Mouse (Mus musculus): ENCODE measurements around the gene Cyp4a32.
"Not testable (repeated sequence)": the region's sequence is repeated elsewhere in the genome, so short reads cannot be mapped to it uniquely, and the experiment has no call there.

Gene Cyp4a32

GRCm38 (mm10) chr4:115600611-115601010 lies at the start of gene Cyp4a32:
Gene Cyp4a32 (plus strand): TSS chr4:115600969.
- DNase-seq (ENCODE audit: extremely low read depth, low read depth, low spot score) = not testable (repeated sequence)

GRCm38 (mm10) chr4:115552726-115553125 lies 48.0 kb upstream of the Cyp4a32 start:
- no peak for DNase-seq (ENCODE audit: extremely low read depth, low read depth, low spot score)

DNA sequence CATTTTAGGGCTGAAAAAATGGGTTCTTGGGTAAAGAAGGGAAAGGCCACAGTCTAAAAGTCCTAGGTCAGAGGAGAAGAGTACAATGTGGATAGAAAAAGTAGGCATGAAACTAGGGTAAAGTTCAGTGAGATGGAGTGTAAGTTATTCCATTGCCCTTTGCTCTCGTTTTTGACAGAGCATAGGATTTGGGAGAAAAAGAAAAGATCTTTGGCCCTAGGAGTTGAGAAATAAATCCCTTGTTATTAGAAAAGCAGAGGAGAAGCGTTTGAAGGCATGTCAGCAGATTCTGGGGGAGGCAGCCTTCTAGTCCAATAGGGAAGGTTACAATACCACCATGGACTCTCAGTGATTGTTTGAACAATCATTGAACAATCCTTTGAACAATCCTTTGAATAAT lies 45.3 kb upstream of the Cyp4a32 start:
- no peak for DNase-seq (ENCODE audit: extremely low read depth, low read depth, low spot score)

- no peak for DNase-seq (ENCODE audit: extremely low read depth, low read depth, low spot score)
These were observed 42.8 kb upstream of the Cyp4a32 start for GRCm38 (mm10) chr4:115557861-115558561.

- DNase-seq (ENCODE audit: extremely low read depth, low read depth, low spot score) = not testable (repeated sequence)
These were observed 39.5 kb upstream of the Cyp4a32 start for GRCm38 (mm10) chr4:115561236-115561635.

GRCm38 (mm10) chr4:115563401-115563800 lies 37.4 kb upstream of the Cyp4a32 start, which contains the start of gene Cyp4a31:
Gene Cyp4a31 (plus strand): TSS chr4:115563649.
- DNase-seq (ENCODE audit: extremely low read depth, low read depth, low spot score) = no peak

- DNase-seq (ENCODE audit: extremely low read depth, low read depth, low spot score) = not testable (repeated sequence)
These were observed 36.1 kb upstream of the Cyp4a32 start for GRCm38 (mm10) chr4:115564469-115565225.

- no peak for DNase-seq (ENCODE audit: extremely low read depth, low read depth, low spot score)
These were observed 25.5 kb upstream of the Cyp4a32 start for GRCm38 (mm10) chr4:115575255-115575654.

GRCm38 (mm10) chr4:115575776-115576175 lies 25.0 kb upstream of the Cyp4a32 start:
- no peak for DNase-seq (ENCODE audit: extremely low read depth, low read depth, low spot score)

DNA sequence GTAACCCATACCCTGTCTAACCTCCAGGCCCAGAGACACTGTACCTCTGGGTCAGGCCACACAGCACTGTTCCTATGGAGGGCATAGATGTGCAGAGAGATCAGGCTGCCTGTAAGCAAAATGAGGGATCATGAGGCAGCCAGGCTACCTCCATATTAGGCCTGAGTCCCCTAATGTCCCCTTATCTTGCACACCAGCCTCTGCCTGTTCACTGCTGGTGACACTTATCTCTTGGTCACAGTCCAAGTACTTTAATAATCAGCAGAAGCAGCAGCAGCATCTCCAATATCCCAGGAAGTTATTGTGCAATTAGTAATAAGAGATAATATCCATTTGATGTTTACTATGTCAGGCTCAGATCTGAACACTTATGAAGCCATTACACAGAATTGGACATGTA lies 17.7 kb upstream of the Cyp4a32 start:
- DNase-seq (ENCODE audit: extremely low read depth, low read depth, low spot score) = no peak

GRCm38 (mm10) chr4:115596357-115596756 lies 4.4 kb upstream of the Cyp4a32 start:
- DNase-seq (ENCODE audit: extremely low read depth, low read depth, low spot score) = no peak

DNA sequence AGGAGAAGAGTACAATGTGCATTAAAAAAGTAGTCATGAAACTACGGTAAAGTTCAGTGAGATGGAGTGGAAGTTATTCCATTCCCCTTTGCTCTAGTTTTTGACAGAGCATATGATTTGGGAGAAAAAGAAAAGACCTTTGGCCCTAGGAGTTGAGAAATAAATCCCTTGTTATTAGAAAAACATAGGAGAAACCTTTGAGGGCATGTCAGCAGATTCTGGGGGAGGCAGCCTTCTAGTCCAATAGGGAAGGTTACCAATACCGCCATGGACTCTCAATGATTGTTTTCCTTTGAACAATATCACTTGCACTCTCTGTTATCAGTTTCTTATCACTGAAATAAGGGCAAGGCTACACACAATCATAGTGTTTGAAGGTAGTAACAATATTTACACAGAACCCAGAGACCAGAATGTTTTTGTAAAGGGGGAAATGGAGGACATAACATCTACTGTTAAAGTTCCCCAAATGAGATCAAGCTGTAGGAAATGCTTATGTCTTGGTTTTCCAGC lies 3.9 kb upstream of the Cyp4a32 start:
- DNase-seq (ENCODE audit: extremely low read depth, low read depth, low spot score) = no peak

DNA sequence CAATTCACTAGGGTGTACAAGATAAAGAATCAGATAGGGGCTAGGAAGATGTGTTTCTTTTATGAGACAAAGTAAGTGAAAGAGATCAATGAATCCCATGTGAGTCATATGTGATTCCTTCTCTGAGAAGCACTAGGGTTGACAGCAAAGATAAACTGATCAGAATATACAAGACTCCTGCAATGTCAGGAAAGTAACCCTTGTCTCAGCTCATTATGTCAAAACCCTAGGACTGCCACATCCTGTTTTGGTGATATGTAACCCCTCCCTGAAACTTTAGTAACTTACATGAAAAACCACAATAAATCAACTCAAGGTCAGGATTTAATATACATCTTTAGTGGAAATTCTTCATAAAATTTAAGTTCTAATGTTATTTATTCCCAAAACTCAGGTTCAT lies 13.2 kb downstream of the Cyp4a32 start:
- no peak for DNase-seq (ENCODE audit: extremely low read depth, low read depth, low spot score)

- DNase-seq (ENCODE audit: extremely low read depth, low read depth, low spot score) = not testable (repeated sequence)
These were observed 24.8 kb downstream of the Cyp4a32 start for GRCm38 (mm10) chr4:115625560-115625959.

DNA sequence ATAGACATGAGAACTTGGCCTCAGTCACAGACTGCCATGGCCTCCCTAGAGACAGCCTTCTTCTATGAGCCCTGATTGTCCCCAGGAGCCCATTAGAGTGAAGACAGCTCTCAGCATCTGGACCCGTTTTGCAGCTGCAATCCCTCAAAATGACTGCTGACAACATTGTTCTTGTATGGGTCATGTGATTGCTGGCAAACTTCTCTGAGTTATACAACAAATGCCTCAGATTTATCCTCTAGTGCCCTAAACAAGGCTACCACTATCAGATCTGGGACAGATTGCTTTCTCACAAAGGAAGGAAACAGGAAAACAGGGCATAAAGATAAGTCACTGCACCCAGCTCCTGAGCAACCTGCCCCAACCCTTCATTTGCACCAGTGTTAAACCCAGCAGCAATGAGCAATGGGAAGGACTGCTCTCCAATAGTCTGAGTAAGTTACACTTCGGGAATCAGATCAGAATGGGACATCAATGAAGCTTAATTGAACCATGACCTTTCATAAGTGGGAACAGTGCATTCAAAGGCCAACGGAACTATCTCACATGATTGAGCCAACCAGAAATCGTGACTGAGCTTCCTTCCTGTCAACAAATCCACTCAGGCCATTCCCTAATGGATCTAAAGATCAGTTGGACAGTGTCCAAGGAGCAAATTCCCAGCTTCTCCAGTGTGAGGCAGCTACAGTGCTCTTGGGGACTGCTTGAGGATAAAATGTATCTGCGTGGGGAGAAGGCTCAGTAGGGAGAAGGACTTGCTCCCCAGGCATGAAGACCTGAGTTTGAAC lies 42.4 kb downstream of the Cyp4a32 start:
- DNase-seq (ENCODE audit: extremely low read depth, low read depth, low spot score) = no peak

DNA sequence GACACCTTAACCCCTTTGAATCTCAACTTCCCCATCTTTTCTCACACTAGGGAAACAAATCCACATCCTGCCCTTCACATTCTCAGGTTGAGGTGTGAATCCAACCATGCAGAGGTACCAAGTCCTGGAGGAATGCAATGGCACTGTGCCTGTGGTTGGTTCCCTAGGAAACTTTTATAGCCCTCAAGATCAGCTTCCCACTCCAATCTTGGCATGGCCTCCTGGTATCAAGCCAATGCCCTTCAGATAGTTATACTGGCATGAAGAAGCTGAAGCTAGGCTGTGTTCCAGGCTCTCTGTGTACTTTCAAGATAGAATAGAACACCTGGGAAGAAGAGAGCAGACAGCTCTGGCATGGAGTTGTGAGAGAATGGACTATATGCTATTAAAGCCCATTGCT lies 44.6 kb downstream of the Cyp4a32 start:
- DNase-seq (ENCODE audit: extremely low read depth, low read depth, low spot score) = peak; percentile 93

DNA sequence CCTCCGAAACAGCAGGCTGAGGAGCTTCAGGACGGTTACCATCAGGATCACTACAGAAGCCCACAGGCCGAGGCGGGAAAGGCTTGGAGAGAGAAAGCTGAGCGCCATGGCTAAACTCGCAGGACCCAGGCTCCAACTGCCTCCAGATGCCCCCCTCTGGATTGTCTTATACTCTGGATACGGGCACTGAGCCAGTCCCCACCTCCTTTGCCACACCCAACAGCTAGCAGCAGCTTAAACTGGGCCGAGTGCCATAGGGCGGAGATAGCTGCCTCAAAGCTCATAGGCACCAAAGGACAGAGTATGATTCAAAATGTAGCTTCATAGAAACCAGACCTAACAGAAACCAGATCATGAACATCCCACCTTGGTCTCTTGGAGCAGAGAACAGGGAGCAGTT lies 46.8 kb downstream of the Cyp4a32 start, which contains the start of gene Cyp4b1:
Cyp4b1 (minus strand) TSS at position 144 of the 400 bp plus-strand sequence.
- no peak for DNase-seq (ENCODE audit: extremely low read depth, low read depth, low spot score)

- peak; percentile 70 for DNase-seq (ENCODE audit: extremely low read depth, low read depth, low spot score)
These were observed 48.0 kb downstream of the Cyp4a32 start for GRCm38 (mm10) chr4:115648752-115649151.

DNA sequence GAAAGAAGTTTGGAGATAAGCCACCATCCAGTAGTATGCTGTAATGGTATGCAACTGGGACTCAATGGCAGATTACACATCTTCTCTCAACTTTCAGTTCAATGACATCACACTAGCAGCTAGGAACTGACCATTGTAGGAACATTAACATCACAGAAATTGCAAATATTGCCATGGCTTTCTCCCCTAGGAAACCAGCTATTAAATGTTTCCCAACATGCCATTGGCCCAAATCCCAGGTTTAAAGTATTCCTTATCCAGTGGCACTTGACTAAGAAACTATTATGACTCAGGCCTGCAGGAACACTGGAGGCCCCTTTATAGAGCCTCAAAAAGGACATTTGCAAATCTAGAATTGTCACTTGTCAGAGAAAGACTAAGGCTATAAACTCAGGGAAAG lies 48.6 kb downstream of the Cyp4a32 start:
- DNase-seq (ENCODE audit: extremely low read depth, low read depth, low spot score) = no peak

GRCm38 (mm10) chr4:115650866-115651265 lies 50.1 kb downstream of the Cyp4a32 start:
- no peak for DNase-seq (ENCODE audit: extremely low read depth, low read depth, low spot score)

All from fat pad, adult 2 months (tissue).